Mouse (Mus musculus): ENCODE results near the gene A730061H03Rik.

DNA sequence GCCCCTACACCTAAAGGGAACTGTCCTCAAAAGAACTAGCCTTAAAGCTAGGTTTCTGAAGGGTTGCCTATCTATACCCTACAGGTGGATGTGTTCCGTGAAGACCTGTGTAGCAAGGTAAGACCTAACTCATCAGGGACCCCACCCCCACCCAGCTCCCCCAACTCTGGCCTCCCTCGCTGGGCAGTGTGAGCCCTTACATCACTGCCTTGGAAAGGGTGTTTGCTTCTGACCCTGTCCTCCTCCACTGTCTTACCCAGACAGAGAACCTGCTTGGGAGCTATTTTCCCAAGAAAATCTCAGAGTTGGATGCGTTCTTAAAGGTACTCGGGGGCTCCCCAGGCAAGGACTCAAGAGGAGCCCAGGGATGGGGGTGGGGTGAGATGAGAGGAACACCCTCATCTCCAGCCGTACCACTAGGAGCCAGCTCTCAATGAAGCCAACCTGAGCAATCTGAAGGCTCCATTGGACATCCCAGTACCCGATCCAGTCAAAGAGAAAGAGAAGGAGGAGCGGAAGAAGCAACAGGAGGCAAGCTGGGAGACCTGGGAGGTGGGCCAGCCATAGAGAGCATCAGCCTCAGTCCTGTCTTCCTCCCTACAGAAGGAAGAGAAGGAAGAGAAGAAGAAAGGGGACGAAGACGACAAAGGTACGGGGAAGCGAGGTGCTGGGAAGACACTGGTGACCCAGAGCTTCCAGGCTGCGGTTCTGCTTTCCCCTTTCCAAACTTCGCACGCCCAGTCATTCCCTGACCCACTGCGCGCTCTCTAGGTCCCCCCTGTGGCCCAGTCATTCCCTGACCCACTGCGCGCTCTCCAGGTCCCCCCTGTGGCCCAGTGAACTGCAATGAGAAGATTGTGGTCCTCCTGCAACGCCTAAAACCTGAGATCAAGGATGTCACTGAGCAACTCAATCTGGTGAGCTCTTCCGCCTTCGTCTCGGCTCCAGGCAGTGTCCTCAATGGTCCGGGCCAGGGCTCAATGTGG, 19.6 kb upstream of the A730061H03Rik start:
- no peak for TF ChIP-seq CTCF (IDR thresholded peaks at IDR 0.05; ENCODE audit: borderline replicate concordance, insufficient read depth, low read length)
- no peak for TF ChIP-seq POLR2A (IDR thresholded peaks at IDR 0.05; ENCODE audit: low read depth, low read length)

All from embryonic fibroblast, embryonic 13.5 days (primary cell).